Mouse (Mus musculus) colon, adult 2 months (tissue): ENCODE results near the gene Alkbh6. TPM values are rescaled to one million over a fixed set of nuclear protein-coding genes. Genes with fewer than 3 reads are reported as not detected.

Source experiments
- polyA plus RNA-seq: library from polyadenylated mRNA; depleted of rRNA; stranded (reverse); fragments of >200 nt; gene quantifications from 2 replicates; pipeline ENCODE4 v1.2.3, GENCODE M21; 2012; rRNA removed

Gene Alkbh6
- 165 and 192 TPM in 2 replicates for polyA plus RNA-seq

GRCm38 (mm10) chr7:30308076-30309005 lies at the start of gene Alkbh6:
Gene Alkbh6 (plus strand): TSS chr7:30308717.

GRCm38 (mm10) chr7:30279951-30280669 lies 28.4 kb upstream of the Alkbh6 start, which contains the start of the genes Thap8 and Wdr62:
Gene Thap8 (plus strand): TSS chr7:30280094.
Gene Wdr62 (minus strand): TSS chr7:30280419.

GRCm38 (mm10) chr7:30291215-30292131 lies 17.0 kb upstream of the Alkbh6 start, which contains the start of gene Clip3:
Gene Clip3 (plus strand): TSS chr7:30291728.

GRCm38 (mm10) chr7:30314721-30315155 lies 6.2 kb downstream of the Alkbh6 start, which contains the start of gene Syne4:
Gene Syne4 (plus strand): TSS chr7:30314807.

GRCm38 (mm10) chr7:30321539-30322284 lies 13.2 kb downstream of the Alkbh6 start, which contains the start of gene E130208F15Rik:
Gene E130208F15Rik (plus strand): TSS chr7:30321740.

GRCm38 (mm10) chr7:30323795-30324194 lies 15.3 kb downstream of the Alkbh6 start, which contains the start of gene Sdhaf1:
Gene Sdhaf1 (minus strand): TSS chr7:30323895.

GRCm38 (mm10) chr7:30362652-30363343 lies 54.3 kb downstream of the Alkbh6 start, which contains the start of gene Lrfn3:
Gene Lrfn3 (minus strand): TSS chr7:30362772.

Other genes starting within 250 kb of the Alkbh6 start
- 0.29 and 0.35 TPM in 2 replicates for gene Zfp82, start 235.8 kb upstream of the Alkbh6 start, polyA plus RNA-seq
- gene Gm26920, start 218.3 kb upstream of the Alkbh6 start, polyA plus RNA-seq = not detected in 2 replicates
- gene Zfp566, start 218.2 kb upstream of the Alkbh6 start, polyA plus RNA-seq = 0.57 and 1.9 TPM in 2 replicates
- 7.9 and 8.4 TPM in 2 replicates for gene Zfp260, start 213.9 kb upstream of the Alkbh6 start, polyA plus RNA-seq
- gene Zfp382, start 186.8 kb upstream of the Alkbh6 start, polyA plus RNA-seq = 0.38 and 1.9 TPM in 2 replicates
- 6.3 and 8.4 TPM in 2 replicates for gene Zfp146, start 139.0 kb upstream of the Alkbh6 start, polyA plus RNA-seq
- 48.3 and 56.0 TPM in 2 replicates for gene Cox7a1, start 124.6 kb upstream of the Alkbh6 start, polyA plus RNA-seq
- 791 and 1,080 TPM in 2 replicates for gene Capns1, start 109.9 kb upstream of the Alkbh6 start, polyA plus RNA-seq
- gene Polr2i, start 76.8 kb upstream of the Alkbh6 start, polyA plus RNA-seq = 86.6 and 107 TPM in 2 replicates
- 46.0 and 55.7 TPM in 2 replicates for gene Tbcb, start 76.4 kb upstream of the Alkbh6 start, polyA plus RNA-seq
- not detected in 2 replicates for gene Ovol3, start 73.0 kb upstream of the Alkbh6 start, polyA plus RNA-seq
- 0.12 and 0.19 TPM in 2 replicates for gene Thap8, start 28.6 kb upstream of the Alkbh6 start, polyA plus RNA-seq
- gene Wdr62, start 28.3 kb upstream of the Alkbh6 start, polyA plus RNA-seq = 20.8 and 23.2 TPM in 2 replicates
- gene Clip3, start 17.0 kb upstream of the Alkbh6 start, polyA plus RNA-seq = 11.3 and 14.7 TPM in 2 replicates
- 11.0 and 13.9 TPM in 2 replicates for gene Syne4, start 6.1 kb downstream of the Alkbh6 start, polyA plus RNA-seq
- 1.2 and 1.4 TPM in 2 replicates for gene E130208F15Rik, start 13.0 kb downstream of the Alkbh6 start, polyA plus RNA-seq
- gene Sdhaf1, start 15.2 kb downstream of the Alkbh6 start, polyA plus RNA-seq = 26.8 and 37.9 TPM in 2 replicates
- gene Lrfn3, start 54.1 kb downstream of the Alkbh6 start, polyA plus RNA-seq = 25.6 and 26.3 TPM in 2 replicates
- gene Tyrobp, start 105.0 kb downstream of the Alkbh6 start, polyA plus RNA-seq = 54.3 and 84.5 TPM in 2 replicates
- 12.2 and 17.0 TPM in 2 replicates for gene Hcst, start 111.1 kb downstream of the Alkbh6 start, polyA plus RNA-seq
- gene Nfkbid, start 113.0 kb downstream of the Alkbh6 start, polyA plus RNA-seq = 7.8 and 8.1 TPM in 2 replicates
- 49.6 and 52.2 TPM in 2 replicates for gene Aplp1, start 136.8 kb downstream of the Alkbh6 start, polyA plus RNA-seq
- gene Kirrel2, start 149.0 kb downstream of the Alkbh6 start, polyA plus RNA-seq = 0.35 and 0.52 TPM in 2 replicates
- 0.03 and 0.80 TPM in 2 replicates for gene Nphs1, start 149.6 kb downstream of the Alkbh6 start, polyA plus RNA-seq
- gene Prodh2, start 184.9 kb downstream of the Alkbh6 start, polyA plus RNA-seq = not detected in 2 replicates
- 17.3 and 18.3 TPM in 2 replicates for gene Arhgap33, start 226.3 kb downstream of the Alkbh6 start, polyA plus RNA-seq
- gene Hspb6, start 243.5 kb downstream of the Alkbh6 start, polyA plus RNA-seq = 80.2 and 99.4 TPM in 2 replicates
- 8.5 TPM in 2 replicates for gene Proser3, start 243.6 kb downstream of the Alkbh6 start, polyA plus RNA-seq